Mouse (Mus musculus): ENCODE data around the gene Pomc.

Pomc gene

DNA sequence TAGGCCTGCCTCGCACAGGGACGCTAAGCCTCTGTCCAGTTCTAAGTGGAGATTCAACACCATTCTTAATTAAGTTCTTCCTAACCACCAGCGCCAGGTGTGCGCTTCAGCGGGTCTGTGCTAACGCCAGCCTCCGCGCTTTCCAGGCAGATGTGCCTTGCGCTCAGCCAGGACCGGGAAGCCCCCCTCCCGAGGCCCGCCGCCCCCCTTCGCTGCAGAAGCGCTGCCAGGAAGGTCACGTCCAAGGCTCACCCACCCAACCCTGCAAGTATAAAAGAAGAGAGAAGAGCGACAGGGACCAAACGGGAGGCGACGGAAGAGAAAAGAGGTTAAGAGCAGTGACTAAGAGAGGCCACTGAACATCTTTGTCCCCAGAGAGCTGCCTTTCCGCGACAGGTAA, at the start of gene Pomc:
Gene Pomc (plus strand): TSS at position 301 of the 400 bp plus-strand sequence.
- DNase-seq: no peak

DNA sequence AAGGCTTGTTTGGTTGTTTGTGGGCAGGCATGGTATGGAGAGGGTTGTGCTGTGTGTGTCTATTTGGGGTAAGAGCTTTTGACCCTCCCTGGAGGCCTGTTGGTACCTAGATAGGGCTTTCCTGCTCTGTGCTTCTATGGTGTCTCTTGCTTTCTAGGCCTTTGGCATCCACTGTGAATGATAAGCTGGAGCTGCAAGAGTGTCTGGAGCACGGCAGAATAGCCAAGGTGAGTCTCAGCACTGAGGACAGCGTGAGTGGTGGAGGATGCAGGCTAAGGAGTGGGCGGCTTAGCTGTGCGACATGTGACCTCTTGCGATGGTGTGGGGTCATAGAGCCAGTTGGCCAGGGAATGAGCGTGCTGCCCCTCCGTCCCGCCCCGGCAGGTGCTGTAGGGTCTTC, 49.3 kb upstream of the Pomc start:
- DNase-seq: no peak

DNA sequence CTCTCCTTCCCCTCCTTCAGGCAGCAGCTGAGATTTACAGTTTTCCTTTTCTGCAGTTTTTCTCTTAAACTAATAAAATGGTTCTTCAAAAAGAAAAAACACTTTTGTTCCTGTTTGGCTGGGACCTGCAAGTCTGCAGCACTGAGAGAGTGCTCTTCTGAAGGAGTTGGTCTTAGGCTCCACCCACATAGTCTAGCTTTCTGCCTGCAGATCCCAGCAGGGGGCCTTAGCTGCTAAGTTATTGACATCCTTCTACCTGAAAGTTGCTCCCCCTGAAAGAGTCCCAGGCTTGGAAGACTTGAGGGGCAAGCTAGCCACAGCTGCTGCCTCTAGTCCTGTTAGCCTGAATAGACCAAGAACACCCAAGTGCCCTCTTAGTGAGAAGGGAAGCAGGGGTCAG, 48.4 kb upstream of the Pomc start:
- DNase-seq: no peak

DNA sequence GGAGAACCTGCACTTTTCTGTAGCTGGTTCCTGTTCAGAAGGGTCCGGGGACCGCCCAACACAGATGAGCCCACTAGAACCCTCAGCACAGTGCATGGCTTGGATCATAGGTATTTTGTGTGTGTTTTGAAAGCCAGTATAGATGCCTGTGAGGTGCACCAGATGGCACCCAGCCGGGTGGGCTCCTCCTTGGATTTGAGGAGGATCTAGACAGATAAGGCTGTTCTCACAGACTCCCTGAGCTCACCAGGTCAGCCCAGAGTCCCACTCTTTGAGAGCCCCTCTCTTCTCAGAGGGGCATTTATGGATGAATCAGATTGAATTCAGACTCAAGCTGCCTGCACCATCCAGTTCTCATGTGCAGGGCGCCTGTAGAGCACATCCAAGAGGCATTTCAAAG, 47.7 kb upstream of the Pomc start:
- no peak for DNase-seq

DNA sequence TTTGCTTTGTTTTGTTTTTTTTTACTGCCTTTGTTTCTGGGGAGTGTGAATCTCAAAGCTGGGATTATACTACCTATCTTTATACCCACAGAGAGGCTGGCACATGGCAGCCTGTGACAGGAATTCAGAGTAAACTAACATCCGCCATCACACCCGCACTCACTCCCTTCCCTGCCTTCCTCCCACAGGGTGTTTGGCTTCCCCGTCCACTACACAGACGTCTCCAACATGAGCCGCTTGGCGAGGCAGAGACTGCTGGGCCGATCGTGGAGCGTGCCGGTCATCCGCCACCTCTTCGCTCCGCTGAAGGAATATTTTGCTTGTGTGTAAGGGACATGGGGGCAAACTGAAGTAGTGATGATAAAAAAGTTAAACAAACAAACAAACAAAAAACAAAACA, 47.3 kb upstream of the Pomc start:
- no peak for DNase-seq

DNA sequence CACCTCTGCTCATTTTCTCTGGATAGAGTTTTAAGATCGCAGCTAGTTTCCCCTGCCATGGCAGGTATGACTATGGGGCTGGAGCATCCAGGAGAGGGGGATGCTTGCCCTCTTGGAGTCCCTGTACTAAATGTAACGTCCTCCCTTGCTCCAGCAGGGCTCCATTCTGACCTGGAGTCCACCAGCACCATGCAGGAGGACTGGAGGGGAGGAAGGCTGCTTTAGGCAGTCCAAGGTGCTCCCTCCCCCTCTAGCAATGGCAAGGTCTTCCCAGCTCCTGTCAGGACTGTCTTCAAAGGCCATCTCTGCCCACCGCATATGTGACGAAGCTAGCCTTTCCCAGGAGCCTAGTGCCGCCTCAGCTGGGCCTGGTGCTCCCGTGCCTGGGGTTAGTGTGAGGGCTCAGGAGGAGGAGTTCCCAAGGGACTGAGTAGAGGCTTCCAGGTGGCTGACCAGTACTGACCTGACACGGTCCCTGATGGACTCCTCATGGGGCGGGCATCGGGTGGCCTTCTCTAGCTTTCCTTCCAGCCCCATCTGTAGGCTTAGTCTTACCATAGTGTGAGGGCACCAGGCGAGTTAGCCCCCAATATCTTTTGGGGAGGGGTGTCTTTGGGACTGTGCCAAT, 44.2 kb upstream of the Pomc start:
- no peak for DNase-seq

DNA sequence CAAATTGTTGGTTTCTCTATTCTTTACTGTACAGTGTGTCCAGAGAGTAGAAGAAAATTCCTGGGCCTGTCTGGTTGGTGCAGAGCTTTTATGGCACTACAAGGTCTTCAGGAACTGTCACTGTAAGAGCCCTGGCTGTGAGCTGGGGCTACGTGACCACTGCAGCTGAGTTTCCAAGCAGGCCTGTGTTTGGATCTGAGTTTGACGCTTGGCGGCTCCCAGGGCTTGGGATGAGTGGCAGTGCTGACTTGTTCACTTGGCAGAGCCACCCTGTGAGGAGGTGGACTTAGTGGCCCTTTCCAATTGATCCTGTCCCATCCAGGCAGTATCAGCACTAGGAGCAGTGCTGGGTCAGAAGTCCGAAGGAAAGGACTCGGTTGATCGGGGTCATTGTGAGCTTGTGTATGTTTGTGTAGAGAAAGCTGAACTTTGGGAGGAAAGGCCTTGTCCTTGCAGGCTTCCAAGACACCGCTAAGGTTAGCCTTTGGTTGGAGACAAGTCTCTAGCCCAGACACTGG, 42.9 kb upstream of the Pomc start:
- DNase-seq: no peak

DNA sequence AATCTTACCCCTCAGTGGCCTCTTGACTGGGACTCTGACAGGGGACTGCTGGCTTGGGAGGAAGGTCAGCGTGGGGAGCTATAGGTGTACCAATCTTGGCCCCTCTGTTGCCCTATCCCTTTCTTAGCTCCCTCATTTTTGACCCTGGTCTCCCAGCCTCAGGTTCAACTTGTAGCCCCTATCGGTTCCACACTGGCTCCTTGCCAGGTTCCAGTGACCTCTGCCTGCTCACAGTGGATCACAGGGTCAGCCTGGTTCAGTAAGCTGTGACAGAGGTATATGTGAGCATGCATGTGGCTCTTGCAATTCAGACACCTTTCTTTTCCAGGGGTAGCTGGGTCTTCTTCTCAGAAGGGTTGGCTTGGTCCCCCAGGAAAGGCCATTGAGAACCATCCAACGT, 38.9 kb upstream of the Pomc start:
- no peak for DNase-seq

DNA sequence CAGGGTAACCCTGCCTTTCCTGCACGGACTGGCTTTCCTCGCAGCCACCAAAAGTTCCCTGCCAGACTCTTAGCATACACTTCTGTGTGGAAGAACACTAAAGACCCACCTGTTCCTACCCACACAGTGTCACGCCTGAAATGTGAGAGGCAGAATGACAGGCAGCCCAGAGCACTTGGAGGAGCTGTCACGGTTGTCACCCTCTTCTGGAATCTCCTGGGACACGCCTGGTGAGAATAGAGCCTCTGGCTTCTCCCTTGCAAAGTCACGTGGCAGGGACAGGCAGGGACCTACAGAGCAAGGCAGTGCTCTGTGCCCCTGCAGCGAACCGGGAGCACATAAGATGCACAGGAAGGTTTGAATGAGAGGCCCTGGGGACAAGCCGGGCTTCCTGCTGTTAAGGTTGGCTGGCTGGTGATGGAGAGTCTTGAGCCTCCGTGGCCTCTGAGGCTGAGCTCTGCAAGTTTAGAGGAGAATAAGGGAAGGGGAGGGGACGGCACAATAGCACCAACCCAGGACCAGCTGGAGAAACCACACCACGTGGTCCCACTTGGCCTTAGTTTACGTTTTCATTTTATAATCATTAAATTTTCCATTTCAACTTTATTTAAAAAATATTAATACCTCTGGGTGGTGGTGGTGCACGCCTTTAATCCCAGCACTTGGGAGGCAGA, 36.9 kb upstream of the Pomc start:
- DNase-seq: no peak

DNA sequence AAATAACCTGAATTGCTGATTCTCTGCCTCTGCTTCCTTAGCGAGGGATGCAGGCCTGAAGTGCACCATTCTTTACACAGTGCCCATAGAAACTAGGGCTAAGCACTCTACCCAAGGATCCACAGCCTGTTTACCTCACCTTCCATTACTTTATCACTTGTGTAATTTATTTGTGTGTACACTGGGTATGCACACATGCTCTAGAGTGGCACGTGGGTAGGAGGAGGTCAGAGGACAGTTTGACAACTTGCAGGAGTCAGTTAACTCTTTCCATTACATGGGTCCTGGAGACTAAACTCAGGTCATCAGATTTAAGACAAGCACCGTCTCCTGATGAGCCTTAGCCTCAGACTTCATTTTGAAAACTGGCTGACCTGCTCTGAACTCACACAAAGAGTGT, 36.2 kb upstream of the Pomc start:
- DNase-seq: no peak

DNA sequence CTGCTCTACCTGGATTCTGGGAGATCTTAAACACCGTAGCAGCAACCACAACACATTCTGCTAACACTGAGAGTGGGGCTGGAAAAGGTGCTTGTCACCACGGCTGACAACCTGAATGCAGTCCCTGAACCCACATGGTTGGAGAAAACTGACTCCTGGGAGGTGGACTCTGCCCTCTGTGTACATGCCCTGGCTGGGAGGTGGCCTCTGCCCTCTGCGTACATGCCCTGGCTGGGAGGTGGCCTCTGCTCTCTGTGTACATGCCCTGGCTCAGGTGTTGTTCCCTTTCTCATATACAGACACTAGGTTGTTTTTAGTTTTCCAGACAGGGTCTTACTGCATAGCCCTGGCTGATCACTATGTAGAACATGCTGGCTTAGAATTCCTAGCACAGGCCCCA, 35.3 kb upstream of the Pomc start:
- DNase-seq: no peak

DNA sequence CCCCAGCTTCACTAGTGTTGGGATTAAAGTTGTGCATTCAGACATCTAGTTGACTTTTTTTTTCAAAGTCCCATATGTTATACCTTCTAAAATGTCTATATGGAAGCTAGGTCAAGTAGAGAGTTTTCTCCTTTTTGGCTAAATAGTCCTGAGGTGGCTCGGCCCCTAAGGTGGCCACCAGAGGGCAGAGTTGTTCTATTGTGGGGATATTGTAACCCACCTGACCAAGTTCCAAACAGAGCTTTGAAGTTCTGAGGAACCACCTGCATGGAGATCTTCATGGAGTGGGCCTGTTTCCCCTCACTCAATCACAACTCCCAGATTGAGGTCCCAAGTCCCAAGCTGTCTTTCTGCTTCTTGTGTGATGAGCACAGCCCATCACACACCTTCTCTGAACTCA, 28.6 kb upstream of the Pomc start:
- DNase-seq: peak; percentile 52

DNA sequence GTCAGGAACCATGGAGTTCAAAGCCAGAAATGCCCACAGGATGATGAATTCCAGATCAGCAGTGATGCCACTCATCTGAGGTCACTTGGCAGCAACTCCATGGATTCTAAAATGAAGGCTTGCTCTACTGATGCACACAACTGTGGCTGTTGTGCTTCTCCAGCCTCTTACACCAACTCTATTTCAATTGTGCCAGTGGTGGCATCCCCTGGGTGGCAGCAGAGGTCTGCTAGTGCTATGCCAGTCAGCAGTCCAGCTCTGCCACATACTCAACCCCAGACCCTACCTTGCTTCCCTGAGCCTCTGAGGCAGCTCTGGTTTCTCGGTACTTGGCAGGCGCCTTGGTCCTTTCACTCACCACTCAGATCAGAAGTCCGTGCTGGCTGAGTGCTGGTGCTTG, 25.9 kb upstream of the Pomc start:
- peak; percentile 24 for DNase-seq

DNA sequence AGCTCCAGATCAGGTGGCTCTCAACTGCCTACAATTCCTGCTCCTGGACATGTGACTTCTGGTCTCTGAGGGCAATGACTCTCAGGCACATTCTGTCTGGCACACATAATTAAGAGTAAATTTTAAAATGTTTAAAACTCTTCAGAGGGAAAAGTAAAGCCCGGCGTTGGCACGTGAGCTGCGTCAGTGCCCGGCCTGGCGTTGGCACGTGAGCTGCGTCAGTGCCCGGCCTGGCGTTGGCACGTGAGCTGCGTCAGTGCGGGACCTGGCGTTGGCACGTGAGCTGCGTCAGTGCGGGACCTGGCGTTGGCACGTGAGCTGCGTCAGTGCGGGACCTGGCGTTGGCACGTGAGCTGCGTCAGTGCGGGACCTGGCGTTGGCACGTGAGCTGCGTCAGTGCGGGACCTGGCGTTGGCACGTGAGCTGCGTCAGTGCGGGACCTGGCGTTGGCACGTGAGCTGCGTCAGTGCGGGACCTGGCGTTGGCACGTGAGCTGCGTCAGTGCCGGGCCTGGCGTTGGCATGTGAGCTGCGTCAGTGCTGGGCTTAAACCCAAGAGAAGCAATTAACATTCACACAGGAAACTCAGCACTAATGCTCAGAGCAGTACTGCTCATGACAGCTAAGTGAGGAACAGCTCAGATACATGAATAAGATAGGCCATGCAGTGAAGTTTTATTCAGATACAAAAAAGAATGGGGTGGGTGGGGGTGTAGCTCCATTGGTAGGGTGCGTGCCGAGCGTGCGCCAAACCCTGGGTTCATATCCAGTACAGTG, 24.5 kb upstream of the Pomc start:
- peak; percentile 58 for DNase-seq

DNA sequence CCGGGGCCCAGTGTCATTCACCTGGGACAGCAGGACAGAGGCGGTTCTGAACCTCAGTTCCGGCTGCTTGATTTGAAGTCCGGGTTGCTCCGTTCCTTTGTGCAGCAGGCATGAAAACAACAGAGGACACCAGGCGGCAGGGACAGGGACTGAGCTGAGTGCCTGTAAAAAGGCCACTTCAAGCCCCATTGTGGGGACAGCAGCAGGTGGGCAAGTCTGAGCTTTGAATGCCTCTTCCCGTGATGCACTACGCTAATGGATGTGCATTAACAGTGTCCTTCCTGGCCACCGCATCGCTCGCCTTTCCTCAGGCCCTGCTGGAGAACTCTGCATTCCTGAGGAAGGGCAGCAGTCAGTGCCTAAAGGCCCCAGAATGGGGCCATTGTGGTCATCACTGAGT, 12.7 kb upstream of the Pomc start:
- DNase-seq: no peak

DNA sequence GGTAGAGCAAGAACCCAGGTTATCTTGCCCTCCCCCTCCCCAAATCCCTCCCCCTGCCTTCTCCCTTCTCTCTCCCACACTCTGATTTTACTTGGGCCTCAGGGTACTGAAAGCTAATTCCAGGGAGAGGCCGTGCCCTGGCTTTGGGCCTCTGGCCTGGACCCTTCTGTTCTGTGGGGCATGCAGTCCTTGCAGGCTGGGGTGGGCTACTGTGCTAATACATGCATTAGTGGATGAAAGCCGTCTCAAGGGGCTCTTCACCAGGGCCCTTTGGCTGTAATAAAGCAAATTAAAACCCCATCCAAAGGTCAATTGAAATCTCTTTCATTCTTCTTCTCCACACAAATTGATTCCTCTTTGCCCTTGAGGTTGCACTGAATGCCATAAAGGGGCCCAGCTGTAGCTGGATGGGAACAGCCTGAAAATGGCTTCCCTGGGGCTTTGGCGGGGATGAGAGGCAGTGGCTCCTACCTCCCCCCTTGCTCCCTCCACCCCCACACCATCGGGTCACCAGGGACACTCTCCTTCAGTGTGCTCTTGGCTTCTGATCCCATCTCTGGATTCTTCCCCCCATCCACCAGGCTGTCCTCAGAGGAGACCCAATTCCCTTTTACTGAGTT, 10.2 kb upstream of the Pomc start:
- DNase-seq: no peak

DNA sequence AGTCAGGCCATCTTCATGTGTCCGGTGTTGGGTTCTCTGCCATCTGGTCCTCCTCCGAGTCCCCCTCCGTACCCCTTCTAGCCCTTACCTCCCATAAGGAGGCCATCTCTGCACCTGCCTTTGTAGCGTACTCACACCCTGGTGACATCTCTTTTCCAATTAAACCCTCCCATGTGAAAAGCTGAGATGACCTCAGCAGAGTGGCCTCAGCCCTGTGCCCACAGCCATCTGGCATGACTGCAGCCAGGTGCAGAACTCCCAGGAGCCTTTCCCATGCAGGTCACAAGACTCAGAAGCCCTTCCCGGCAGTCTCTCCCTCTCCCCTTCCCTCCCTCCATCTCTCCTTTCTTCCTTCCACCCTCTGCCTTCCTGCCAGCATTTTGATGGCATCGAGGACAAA, 7.2 kb upstream of the Pomc start:
- no peak for DNase-seq

DNA sequence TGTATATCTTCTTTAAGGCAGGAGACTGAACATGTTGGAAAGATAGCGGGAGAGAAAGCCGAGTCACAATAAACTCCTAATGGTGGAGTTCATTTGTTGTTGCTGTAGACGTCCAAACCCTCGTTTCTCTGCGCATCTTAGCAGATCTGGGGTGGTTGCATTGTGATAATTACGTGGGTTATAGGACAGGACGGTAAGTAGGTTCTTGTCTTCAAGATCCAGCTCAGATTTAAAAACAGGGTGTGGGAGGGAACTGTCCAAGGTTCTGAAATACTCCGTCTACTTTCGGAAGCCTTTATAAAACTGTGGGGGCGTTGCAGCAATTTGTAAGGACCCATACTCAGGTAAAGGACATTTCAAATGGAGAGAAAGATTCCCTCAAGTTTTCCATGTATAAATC, 620 bp downstream of the Pomc start:
- DNase-seq: no peak

DNA sequence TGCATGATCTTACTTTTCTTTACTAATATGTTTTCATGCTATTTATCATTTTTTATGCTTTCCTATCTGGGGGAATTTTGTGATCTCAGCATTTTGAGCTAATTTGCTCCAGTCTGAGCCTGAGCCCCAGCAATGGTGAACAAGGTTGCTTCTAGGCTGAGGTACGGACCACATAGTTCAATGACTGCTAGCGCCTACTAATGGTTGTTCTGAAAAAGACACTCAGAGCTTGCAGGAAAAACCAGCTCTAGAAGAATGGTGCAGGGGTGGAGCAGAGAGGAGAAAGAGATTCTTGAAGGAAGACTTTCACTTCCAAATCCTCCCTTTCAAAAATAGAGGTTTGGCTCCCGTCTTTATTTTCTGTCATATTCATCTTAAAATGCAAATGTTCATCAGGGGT, 1.6 kb downstream of the Pomc start:
- DNase-seq: no peak

DNA sequence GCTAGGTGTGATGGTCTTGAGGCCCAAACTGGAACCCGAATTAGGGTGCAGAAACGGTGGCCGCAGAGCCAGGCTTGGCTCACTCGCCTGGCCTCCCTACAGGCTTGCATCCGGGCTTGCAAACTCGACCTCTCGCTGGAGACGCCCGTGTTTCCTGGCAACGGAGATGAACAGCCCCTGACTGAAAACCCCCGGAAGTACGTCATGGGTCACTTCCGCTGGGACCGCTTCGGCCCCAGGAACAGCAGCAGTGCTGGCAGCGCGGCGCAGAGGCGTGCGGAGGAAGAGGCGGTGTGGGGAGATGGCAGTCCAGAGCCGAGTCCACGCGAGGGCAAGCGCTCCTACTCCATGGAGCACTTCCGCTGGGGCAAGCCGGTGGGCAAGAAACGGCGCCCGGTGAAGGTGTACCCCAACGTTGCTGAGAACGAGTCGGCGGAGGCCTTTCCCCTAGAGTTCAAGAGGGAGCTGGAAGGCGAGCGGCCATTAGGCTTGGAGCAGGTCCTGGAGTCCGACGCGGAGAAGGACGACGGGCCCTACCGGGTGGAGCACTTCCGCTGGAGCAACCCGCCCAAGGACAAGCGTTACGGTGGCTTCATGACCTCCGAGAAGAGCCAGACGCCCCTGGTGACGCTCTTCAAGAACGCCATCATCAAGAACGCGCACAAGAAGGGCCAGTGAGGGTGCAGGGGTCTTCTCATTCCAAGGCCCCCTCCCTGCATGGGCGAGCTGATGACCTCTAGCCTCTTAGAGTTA, 5.2 kb downstream of the Pomc start:
- DNase-seq: peak; percentile 86

DNA sequence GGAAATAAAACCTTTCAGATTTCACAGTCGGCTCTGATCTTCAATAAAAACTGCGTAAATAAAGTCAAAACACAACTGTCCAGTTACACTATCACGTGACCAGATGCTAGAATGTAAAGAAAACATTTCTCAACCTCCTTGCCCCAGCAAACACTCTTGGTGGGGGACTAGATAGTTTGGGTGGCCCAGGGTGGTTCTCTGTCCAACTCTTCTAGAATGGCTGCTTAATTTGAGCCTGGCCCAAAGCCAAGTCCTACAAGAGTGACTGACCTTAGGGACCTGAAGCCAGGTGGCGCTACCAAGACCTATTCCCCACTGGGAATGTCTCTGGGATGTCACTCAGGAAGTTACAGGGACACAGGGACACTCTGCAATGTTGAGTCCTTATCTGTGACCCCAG, 5.8 kb downstream of the Pomc start:
- no peak for DNase-seq

DNA sequence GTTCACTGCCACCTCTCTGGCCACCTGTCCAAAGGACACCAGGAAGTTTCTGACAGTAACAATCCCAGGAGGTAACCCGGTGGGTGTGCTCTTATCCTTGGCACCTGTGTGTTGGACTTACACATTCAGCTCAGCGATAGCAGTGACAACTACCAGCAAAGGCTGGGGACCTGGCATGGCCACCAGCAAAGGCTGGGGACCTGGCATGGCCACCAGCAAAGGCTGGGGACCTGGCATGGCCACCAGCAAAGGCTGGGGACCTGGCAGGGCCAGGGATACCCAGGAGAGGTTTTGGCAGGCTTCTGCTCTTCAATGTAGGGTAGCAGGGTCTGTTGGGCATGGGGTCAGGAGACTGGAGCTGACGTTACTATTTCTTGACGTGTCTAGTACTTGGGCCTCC, 12.4 kb downstream of the Pomc start:
- DNase-seq: no peak

DNA sequence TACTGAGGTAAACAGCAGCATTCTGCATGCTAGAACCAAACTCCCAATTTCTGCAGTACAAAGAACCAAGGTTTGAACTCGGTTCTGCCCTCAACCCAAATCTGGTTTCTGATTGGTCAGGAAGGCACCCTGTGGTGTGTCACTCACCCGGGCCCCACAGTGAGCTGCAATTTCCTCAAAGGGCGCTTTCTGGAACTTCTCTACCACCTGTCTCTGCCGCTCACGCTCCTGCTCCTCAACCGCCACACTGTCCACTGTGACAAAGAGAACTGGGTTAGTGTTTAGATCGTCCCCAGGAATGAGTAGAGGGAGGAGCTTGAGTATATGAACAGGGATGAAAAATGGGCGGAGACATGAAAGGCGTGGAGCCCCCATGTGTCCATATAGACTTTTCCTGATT, 13.6 kb downstream of the Pomc start:
- no peak for DNase-seq

All from right cerebral cortex, postnatal 25 days (tissue).